Comparison of ENCODE assay signal across 8 mouse cellular contexts in genomic region chr8:84638555-84639161, GRCm38 (mm10). TPM values are rescaled to one million over a fixed set of nuclear protein-coding genes. Genes with fewer than 3 reads are reported as not detected.
DNase-seq lines count a peak whose midpoint lies in the region; ATAC-seq and TF ChIP-seq lines count a peak whose summit lies in the region.

No protein-coding gene starts in this region.

- H3K4me3 ChIP-seq in G1E (ENCODE audit: low read depth, low read length) = peak overlapping the region; percentile 76
- peak overlapping the region; percentile 56 for H3K4me3 ChIP-seq in embryonic fibroblast, embryonic 13.5 days (ENCODE audit: insufficient read depth, low read length)
- H3K4me3 ChIP-seq in hindbrain, embryonic 13.5 days = peak overlapping the region; percentile 47
- H3K4me3 ChIP-seq in liver, embryonic 16.5 days (ENCODE audit: low read depth, low read length) = peak overlapping the region; percentile 74

- no peak for TF ChIP-seq CTCF in G1E (IDR thresholded peaks at IDR 0.05; ENCODE audit: low read depth, low read length)
- no peak for TF ChIP-seq CTCF in embryonic fibroblast, embryonic 13.5 days (IDR thresholded peaks at IDR 0.05; ENCODE audit: borderline replicate concordance, insufficient read depth, low read length)

- DNase-seq in cerebellum, adult 11-12 months = peak; percentile 71
- no peak for DNase-seq in cerebellum, adult 9-10 months
- DNase-seq in G1E (ENCODE audit: low spot score) = peak; percentile 60
- DNase-seq in spleen, adult 12 weeks (ENCODE audit: low spot score) = peak; percentile 33
- no peak for DNase-seq in left cerebral cortex, postnatal 36 days (ENCODE audit: low spot score in 2 of 2)

- intact Hi-C loops in left cerebral cortex, postnatal 36 days (cut with DNase I) = loop anchor here (1.0 kb wide), 1 partner anchor 24 kb away; the partner anchor contains the start of gene Ier2

- no peaks in the 10 kb centered on the region for H3K36me3 ChIP-seq in G1E (replicated peaks)
- peaks cover 11% of the 10 kb centered on the region for H3K36me3 ChIP-seq in hindbrain, embryonic 13.5 days
- no peaks in the 10 kb centered on the region for H3K36me3 ChIP-seq in liver, embryonic 16.5 days (ENCODE audit: control insufficient read depth, insufficient read depth)

- no peak for ATAC-seq in G1E (ENCODE audit: extremely low read depth, insufficient number of reproducible peaks, low FRiP score, poor library complexity, severe bottlenecking)
- peak; percentile 33 for ATAC-seq in hindbrain, embryonic 13.5 days (ENCODE audit: low FRiP score)
- ATAC-seq in liver, embryonic 16.5 days (ENCODE audit: low read depth) = 0 out of 2 replicates have a peak, but pooled peaks have one; percentile 2

- H3K4me2 ChIP-seq in hindbrain, embryonic 13.5 days = peak overlapping the region; percentile 84
- H3K4me2 ChIP-seq in liver, embryonic 16.5 days (ENCODE audit: low read depth, low read length) = peak overlapping the region; percentile 96

- H3K4me1 ChIP-seq in G1E (ENCODE audit: insufficient read depth, low read depth, low read length) = peaks cover 38% of the 10 kb centered on the region
- peaks cover 20% of the 10 kb centered on the region for H3K4me1 ChIP-seq in embryonic fibroblast, embryonic 13.5 days (ENCODE audit: control insufficient read depth, insufficient read depth, low read length)
- peaks cover 40% of the 10 kb centered on the region for H3K4me1 ChIP-seq in hindbrain, embryonic 13.5 days (replicated peaks)
- peaks cover 16% of the 10 kb centered on the region for H3K4me1 ChIP-seq in liver, embryonic 16.5 days (ENCODE audit: control insufficient read depth, low read depth, low read length)

- no peak overlapping the region for H3K27ac ChIP-seq in embryonic fibroblast, embryonic 13.5 days (ENCODE audit: insufficient read depth, low read length)
- peak overlapping the region; percentile 89 for H3K27ac ChIP-seq in hindbrain, embryonic 13.5 days
- peak overlapping the region; percentile 50; the same call in 1 of the 2 replicates for H3K27ac ChIP-seq in liver, embryonic 16.5 days (ENCODE audit: low read length)

- H3K9me3 ChIP-seq in G1E (replicated peaks) = no peaks in the 10 kb centered on the region
- no peaks in the 10 kb centered on the region for H3K9me3 ChIP-seq in hindbrain, embryonic 13.5 days
- H3K9me3 ChIP-seq in liver, embryonic 16.5 days (replicated peaks; ENCODE audit: control insufficient read depth, low read length) = no peaks in the 10 kb centered on the region

- TF ChIP-seq POLR2A in embryonic fibroblast, embryonic 13.5 days (IDR thresholded peaks at IDR 0.05; ENCODE audit: low read depth, low read length) = peak; percentile 43; the same call in 1 of the 2 replicates

- under 1% methylated on average over 47 of the region's 52 CpGs for WGBS in hindbrain, embryonic 13.5 days
- WGBS in liver, embryonic 16.5 days (ENCODE audit: insufficient replicate concordance) = under 1% methylated on average over 52 of the region's 52 CpGs

- peaks cover 45% of the 10 kb centered on the region for H3K27me3 ChIP-seq in G1E (ENCODE audit: insufficient read depth, low read length)
- H3K27me3 ChIP-seq in hindbrain, embryonic 13.5 days = 0 out of 2 replicates have a peak, but pooled peaks cover 3% of the 10 kb centered on the region
- H3K27me3 ChIP-seq in liver, embryonic 16.5 days (ENCODE audit: control insufficient read depth, insufficient read depth, low read depth, low read length) = peaks cover 16% of the 10 kb centered on the region

- peak overlapping the region; percentile 82 for H3K9ac ChIP-seq in hindbrain, embryonic 13.5 days
- H3K9ac ChIP-seq in liver, embryonic 16.5 days (ENCODE audit: low read depth, low read length) = peak overlapping the region; percentile 76

RNA-seq across cellular contexts. Expression of gene Ier2, which starts 24.0 kb away (rescaled TPM):
- 60.5 and 64.9 TPM in 2 replicates for total RNA-seq in G1E (2014; fragmentation: Nextera tagmentation)
- total RNA-seq in G1E (2017) = 43.1 and 48.5 TPM in 2 replicates
- polyA plus RNA-seq in G1E (2012) = 112 and 119 TPM in 2 replicates
- polyA plus RNA-seq in embryonic fibroblast, embryonic 13.5 days (2011; ENCODE audit: insufficient read length, low read depth, missing spikeins) = 38.2 and 38.6 TPM in 2 replicates
- 26.1 and 32.2 TPM in 2 replicates for polyA plus RNA-seq in hindbrain, embryonic 13.5 days (2015; fragmentation: Nextera tagmentation; extraction: Ambion mirVana)
- polyA plus RNA-seq in liver, embryonic 16.5 days (2015; fragmentation: Nextera tagmentation; extraction: Ambion mirVana) = 17.3 and 20.3 TPM in 2 replicates
- 10 to 100 TPM in 1 of 2 experiments, 1 to 10 TPM in 1; 5.6 to 27.6 TPM for total RNA-seq in left cerebral cortex, postnatal 36 days (2021)

RNA-seq across cellular contexts. Expression of gene Trmt1, which starts 47.4 kb away (rescaled TPM):
- total RNA-seq in G1E (2014; fragmentation: Nextera tagmentation) (63.3 and 64.9 TPM in 2 replicates), G1E (2017) (68.2 and 96.4 TPM in 2 replicates)
- 244 and 260 TPM in 2 replicates for polyA plus RNA-seq in G1E (2012)
- 80.2 and 86.7 TPM in 2 replicates for polyA plus RNA-seq in embryonic fibroblast, embryonic 13.5 days (2011; ENCODE audit: insufficient read length, low read depth, missing spikeins)
- 51.9 and 60.3 TPM in 2 replicates for polyA plus RNA-seq in hindbrain, embryonic 13.5 days (2015; fragmentation: Nextera tagmentation; extraction: Ambion mirVana)
- 27.3 and 27.7 TPM in 2 replicates for polyA plus RNA-seq in liver, embryonic 16.5 days (2015; fragmentation: Nextera tagmentation; extraction: Ambion mirVana)
- total RNA-seq in left cerebral cortex, postnatal 36 days (2021) = 100 to 1,000 TPM in 1 of 2 experiments, 10 to 100 TPM in 1; 84.5 to 124 TPM

RNA-seq across cellular contexts. Expression of gene Nacc1, which starts 49.0 kb away (rescaled TPM):
- 120 and 125 TPM in 2 replicates for total RNA-seq in G1E (2014; fragmentation: Nextera tagmentation)
- total RNA-seq in G1E (2017) = 48.1 and 54.5 TPM in 2 replicates
- 207 and 224 TPM in 2 replicates for polyA plus RNA-seq in G1E (2012)
- 47.2 and 54.9 TPM in 2 replicates for polyA plus RNA-seq in embryonic fibroblast, embryonic 13.5 days (2011; ENCODE audit: insufficient read length, low read depth, missing spikeins)
- 13.7 and 14.4 TPM in 2 replicates for polyA plus RNA-seq in hindbrain, embryonic 13.5 days (2015; fragmentation: Nextera tagmentation; extraction: Ambion mirVana)
- 5.4 and 6.3 TPM in 2 replicates for polyA plus RNA-seq in liver, embryonic 16.5 days (2015; fragmentation: Nextera tagmentation; extraction: Ambion mirVana)
- 10 to 100 TPM; 94.2 to 99.7 TPM for total RNA-seq in left cerebral cortex, postnatal 36 days (2021)

Comparison
In these comparisons a context has a peak if more than half of its experiments do, and no peak if none do; other contexts are left out.
1. DNase-seq: peak in cerebellum, adult 11-12 months (single experiment), G1E (single experiment) and spleen, adult 12 weeks (single experiment); none in cerebellum, adult 9-10 months (single experiment) and left cerebral cortex, postnatal 36 days (0 of 2).
2. Peak in every context shown above with its lines, with median percentiles within 50 percentile points of each other: H3K4me3 ChIP-seq.